Mouse (Mus musculus) G1E (cell line): ENCODE data around the gene Fbxo28. TPM values are rescaled to one million over a fixed set of nuclear protein-coding genes. Genes with fewer than 3 reads are reported as not detected.
"Not testable (repeated sequence)": the region's sequence is repeated elsewhere in the genome, so short reads cannot be mapped to it uniquely, and the experiment has no call there.

Experiments
- ATAC-seq: 2 replicates; pipeline ENCODE4 v1.8.0; 2016; ENCODE audit warnings: mild to moderate bottlenecking; ENCODE audit not compliant: insufficient number of reproducible peaks, poor library complexity, low FRiP score, severe bottlenecking; ENCODE audit errors: extremely low read depth
- DNase-seq: peaks from one replicate; pipeline ENCODE4 v3.0.0; 2012; ENCODE audit warnings: low spot score
- H3K27me3 ChIP-seq: 2 replicates; pipeline ENCODE4 v1.6.1; 2012; ENCODE audit warnings: mild to moderate bottlenecking, low read length, inconsistent platforms; ENCODE audit not compliant: insufficient read depth
- H3K36me3 ChIP-seq: replicated peaks from 2 replicates; pipeline ENCODE3; 2012; ENCODE audit warnings: mild to moderate bottlenecking, inconsistent platforms
- H3K4me1 ChIP-seq: 2 replicates; pipeline ENCODE4 v1.6.1; 2012; ENCODE audit warnings: low read depth, low read length, inconsistent platforms, mixed read lengths; ENCODE audit not compliant: insufficient read depth
- H3K4me3 ChIP-seq: 2 replicates; pipeline ENCODE4 v1.5.1; 2012; ENCODE audit warnings: low read depth, mild to moderate bottlenecking, inconsistent platforms, low read length, moderate library complexity, mixed read lengths
- H3K9me3 ChIP-seq: replicated peaks from 2 replicates; pipeline ENCODE4 v1.6.1; 2012; ENCODE audit warnings: inconsistent platforms
- CTCF ChIP-seq: IDR thresholded peaks from 2 replicates; pipeline ENCODE4 v1.5.1; 2012; ENCODE audit warnings: low read depth, low read length, inconsistent platforms, mixed read lengths
- GATA1 ChIP-seq: IDR thresholded peaks from 2 replicates; pipeline ENCODE4 v1.6.1; 2012; ENCODE audit warnings: borderline replicate concordance, low read length, inconsistent platforms, mixed read lengths
- GATA2 ChIP-seq: IDR thresholded peaks from 2 replicates; pipeline ENCODE4 v1.6.1; 2012; ENCODE audit warnings: low read depth, low read length, inconsistent platforms, borderline replicate concordance
- POLR2AphosphoS5 ChIP-seq: IDR thresholded peaks from 2 replicates; pipeline ENCODE4 v1.6.1; 2012; ENCODE audit warnings: low read depth, low read length, inconsistent platforms; ENCODE audit not compliant: insufficient replicate concordance
- TAL1 ChIP-seq: conservative IDR thresholded peaks from 2 replicates; pipeline ENCODE4 v1.6.1; 2012; ENCODE audit warnings: low read depth, low read length, inconsistent platforms, mixed read lengths
- polyA plus RNA-seq: library from polyadenylated mRNA; stranded (reverse); fragments of >175 nt; gene quantifications from 2 replicates; pipeline ENCODE4 v1.2.3, GENCODE M21; 2012
- total RNA-seq, 2 experiments: library from RNA; stranded (forward) in 1 of 2; stranded (reverse) in 1 of 2; fragments of 200-1000 nt in 1 of 2; fragments of >200 nt in 1 of 2; fragmentation: Nextera tagmentation in 1 of 2; gene quantifications; 2 replicates each; pipeline ENCODE4 v1.2.3; 2014 to 2017

Gene Fbxo28
- total and polyA plus RNA-seq, 3 experiments, result 23.9 to 27.5 (median 26.5) TPM

GRCm38 (mm10) chr1:182297246-182297645 is 44.2 kb downstream of the Fbxo28 start:
- Histone ChIP-seq H3K27me3 (peaks cover 24% of the 10 kb centered on the region), H3K4me3 (no peak overlapping the region), H3K9me3 (no peaks in the 10 kb centered on the region), H3K36me3 (no peaks in the 10 kb centered on the region), H3K4me1 (peaks cover 5% of the 10 kb centered on the region; the same call in 1 of the 2 replicates)
- TF ChIP-seq GATA1, result no peak
- no peak for TF ChIP-seq TAL1
- TF ChIP-seq CTCF, result no peak
- no peak for TF ChIP-seq GATA2
- TF ChIP-seq POLR2AphosphoS5, result no peak
- DNase-seq (no peak), ATAC-seq (no peak)

DNA sequence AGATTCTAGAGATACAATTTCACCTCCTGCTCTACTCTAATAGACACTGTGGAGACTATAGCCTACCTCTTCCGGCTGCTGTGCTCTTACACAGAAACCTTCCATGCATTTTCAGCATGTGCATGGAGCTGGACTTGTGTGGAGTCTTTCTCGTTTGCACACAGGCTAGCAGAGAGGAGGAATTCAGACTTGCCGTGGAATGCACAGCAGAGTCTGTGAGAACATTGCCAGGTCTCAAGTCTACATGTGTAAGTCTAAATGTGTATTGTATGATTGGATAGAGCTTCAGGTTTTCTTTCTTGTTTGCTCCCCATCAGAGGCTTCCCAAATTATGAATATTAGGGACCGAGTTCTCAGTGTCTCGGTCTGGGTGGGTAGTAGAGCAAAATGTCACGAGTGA is 44.6 kb downstream of the Fbxo28 start:
- Histone ChIP-seq H3K36me3 (no peaks in the 10 kb centered on the region), H3K27me3 (peaks cover 22% of the 10 kb centered on the region), H3K9me3 (no peaks in the 10 kb centered on the region), H3K4me3 (no peak overlapping the region), H3K4me1 (peaks cover 5% of the 10 kb centered on the region; the same call in 1 of the 2 replicates)
- ATAC-seq, result no peak
- TF ChIP-seq POLR2AphosphoS5 (no peak), TAL1 (no peak), CTCF (no peak), GATA2 (no peak), GATA1 (no peak)
- DNase-seq, result no peak

DNA sequence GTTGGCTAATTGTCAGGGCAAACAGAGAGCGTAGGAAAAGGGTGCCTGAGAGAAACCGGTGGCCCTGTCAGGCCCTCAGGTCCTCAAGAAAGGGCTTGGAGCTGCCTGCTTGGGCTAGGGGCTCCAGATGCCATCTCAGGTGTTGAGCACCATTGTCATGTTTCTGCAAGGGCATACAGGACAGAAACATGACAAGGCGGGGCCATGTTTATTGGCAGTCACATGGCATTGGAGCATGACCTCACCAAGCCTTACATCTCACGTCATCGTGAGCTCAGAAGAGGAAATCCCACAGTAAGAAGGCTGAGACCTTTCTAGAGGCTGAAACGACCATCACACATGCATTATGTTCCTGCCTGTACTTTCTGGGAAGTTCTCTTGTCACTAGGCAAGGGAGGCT is 45.3 kb downstream of the Fbxo28 start:
- no peaks in the 10 kb centered on the region for H3K9me3 ChIP-seq
- DNase-seq (no peak), ATAC-seq (no peak)
- no peaks in the 10 kb centered on the region for H3K36me3 ChIP-seq
- peaks cover 5% of the 10 kb centered on the region; the same call in 1 of the 2 replicates for H3K4me1 ChIP-seq
- H3K4me3 ChIP-seq, result no peak overlapping the region
- H3K27me3 ChIP-seq, result peaks cover 22% of the 10 kb centered on the region
- no peak for TF ChIP-seq POLR2AphosphoS5
- TF ChIP-seq GATA2, result no peak
- no peak for TF ChIP-seq CTCF
- no peak for TF ChIP-seq GATA1
- TF ChIP-seq TAL1, result no peak

GRCm38 (mm10) chr1:182292291-182292690 is 49.1 kb downstream of the Fbxo28 start:
- ATAC-seq (no peak), DNase-seq (no peak)
- H3K4me3 ChIP-seq, result no peak overlapping the region
- no peaks in the 10 kb centered on the region for H3K36me3 ChIP-seq
- H3K27me3 ChIP-seq, result peaks cover 13% of the 10 kb centered on the region
- TF ChIP-seq TAL1, result no peak
- no peak for TF ChIP-seq GATA1
- TF ChIP-seq CTCF, result no peak
- TF ChIP-seq GATA2, result no peak
- no peak for TF ChIP-seq POLR2AphosphoS5
- H3K9me3 ChIP-seq, result no peaks in the 10 kb centered on the region
- H3K4me1 ChIP-seq, result peaks cover 5% of the 10 kb centered on the region; the same call in 1 of the 2 replicates

GRCm38 (mm10) chr1:182290741-182291140 is 50.7 kb downstream of the Fbxo28 start:
- H3K4me1 ChIP-seq, H3K9me3 ChIP-seq, H3K27me3 ChIP-seq, H3K36me3 ChIP-seq, DNase-seq, ATAC-seq, H3K4me3 ChIP-seq: not testable (repeated sequence)

- H3K36me3 ChIP-seq, result no peaks in the 10 kb centered on the region
- H3K27me3 ChIP-seq, result peaks cover 6% of the 10 kb centered on the region; the same call in 1 of the 2 replicates
- no peak for ATAC-seq
- no peak overlapping the region for H3K4me3 ChIP-seq
- DNase-seq, result no peak
- TF ChIP-seq GATA2 (no peak), TAL1 (no peak)
- no peaks in the 10 kb centered on the region for H3K9me3 ChIP-seq
- peaks cover 4% of the 10 kb centered on the region for H3K4me1 ChIP-seq
Observed at GRCm38 (mm10) chr1:182289781-182290180, 51.6 kb downstream of the Fbxo28 start.

GRCm38 (mm10) chr1:182288601-182289000 is 52.8 kb downstream of the Fbxo28 start:
- no peak for DNase-seq
- peaks cover 6% of the 10 kb centered on the region; the same call in 1 of the 2 replicates for H3K27me3 ChIP-seq
- H3K4me3 ChIP-seq, result no peak overlapping the region
- H3K36me3 ChIP-seq, result no peaks in the 10 kb centered on the region
- H3K4me1 ChIP-seq, result peaks cover 6% of the 10 kb centered on the region
- no peaks in the 10 kb centered on the region for H3K9me3 ChIP-seq
- TF ChIP-seq CTCF (no peak), GATA1 (no peak), GATA2 (no peak), POLR2AphosphoS5 (no peak), TAL1 (no peak)
- no peak for ATAC-seq
